Mouse (Mus musculus): ENCODE results near the gene Atxn2. TPM values are rescaled to one million over a fixed set of nuclear protein-coding genes. Genes with fewer than 3 reads are reported as not detected.
"Not testable (repeated sequence)": the region's sequence is repeated elsewhere in the genome, so short reads cannot be mapped to it uniquely, and the experiment has no call there.

Gene Atxn2
- polyA plus RNA-seq, 1 experiment from 2014 or later = 66.8 TPM

GRCm38 (mm10) chr5:121685495-121685894, 25.6 kb upstream of the Atxn2 start:
- Histone ChIP-seq H3K4me3 (ENCODE audit: low read depth, low read length) (no peak overlapping the region), H3K36me3 (ENCODE audit: control insufficient read depth, insufficient read depth, low read length) (peaks cover 11% of the 10 kb centered on the region), H3K4me2 (no peak overlapping the region), H3K4me1 (ENCODE audit: control insufficient read depth, insufficient read depth, low read length) (no peaks in the 10 kb centered on the region), H3K27ac (ENCODE audit: low read depth, low read length) (no peak overlapping the region), H3K9me3 (ENCODE audit: control insufficient read depth, low read length) (no peaks in the 10 kb centered on the region), H3K9ac (ENCODE audit: low read length) (no peak overlapping the region), H3K27me3 (ENCODE audit: control insufficient read depth, insufficient read depth, low read length) (no peaks in the 10 kb centered on the region)
- ATAC-seq (ENCODE audit: low FRiP score) (no peak), DNase-seq (ENCODE audit: low spot score, missing footprints) (no peak)
- WGBS = 91% methylated on average over 6 of the region's 6 CpGs

- H3K36me3 ChIP-seq (ENCODE audit: control insufficient read depth, insufficient read depth, low read length) = peaks cover 11% of the 10 kb centered on the region
- no peaks in the 10 kb centered on the region for H3K4me1 ChIP-seq (ENCODE audit: control insufficient read depth, insufficient read depth, low read length)
- no peak for ATAC-seq (ENCODE audit: low FRiP score)
- H3K9me3 ChIP-seq (ENCODE audit: control insufficient read depth, low read length) = no peaks in the 10 kb centered on the region
- DNase-seq (ENCODE audit: low spot score, missing footprints) = no peak
- H3K27ac ChIP-seq (ENCODE audit: low read depth, low read length) = no peak overlapping the region
- no peak overlapping the region for H3K9ac ChIP-seq (ENCODE audit: low read length)
- WGBS = 80% methylated on average over 15 of the region's 15 CpGs
- no peaks in the 10 kb centered on the region for H3K27me3 ChIP-seq (ENCODE audit: control insufficient read depth, insufficient read depth, low read length)
- no peak overlapping the region for H3K4me2 ChIP-seq
- H3K4me3 ChIP-seq (ENCODE audit: low read depth, low read length) = no peak overlapping the region
Observed at GRCm38 (mm10) chr5:121686113-121686898, 24.8 kb upstream of the Atxn2 start.

DNA sequence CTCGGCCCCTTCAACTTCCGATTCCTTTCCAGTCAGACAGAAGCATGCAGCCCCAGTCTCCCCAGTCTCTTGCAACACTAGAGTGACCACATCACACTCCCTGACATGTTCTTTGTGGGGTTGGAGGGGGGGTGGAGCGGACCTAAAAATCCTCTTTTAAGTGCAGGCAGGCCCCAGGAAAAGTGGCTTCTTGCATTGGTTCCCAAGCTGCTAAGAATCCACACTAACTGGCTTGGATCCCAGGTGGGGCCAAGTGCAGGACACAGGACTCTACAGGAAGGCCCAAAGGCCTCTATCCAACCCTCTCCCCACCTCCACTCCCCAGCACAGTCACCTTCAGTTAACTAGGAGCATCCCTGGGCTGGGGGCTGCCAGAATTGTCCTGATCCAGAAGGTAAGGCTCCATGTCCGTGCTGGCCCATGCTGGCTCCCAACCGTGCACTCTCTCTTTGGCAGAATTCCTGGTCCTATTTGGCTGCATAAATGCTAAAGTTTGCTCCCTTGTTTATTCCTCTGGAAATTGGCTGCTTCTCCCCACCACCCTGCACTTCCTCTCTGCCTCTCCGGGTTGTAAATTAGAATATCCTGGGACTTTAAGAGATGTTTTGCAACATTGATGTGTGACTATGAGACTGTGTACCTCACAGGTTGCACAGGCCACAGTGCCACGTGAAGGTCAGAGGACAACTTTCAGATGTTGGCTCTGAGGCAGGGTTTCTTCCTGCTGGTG, 20.5 kb upstream of the Atxn2 start:
- Histone ChIP-seq H3K4me2 (no peak overlapping the region), H3K4me1 (ENCODE audit: control insufficient read depth, insufficient read depth, low read length) (no peaks in the 10 kb centered on the region), H3K27me3 (ENCODE audit: control insufficient read depth, insufficient read depth, low read length) (no peaks in the 10 kb centered on the region), H3K36me3 (ENCODE audit: control insufficient read depth, insufficient read depth, low read length) (0 out of 2 replicates have a peak, but pooled peaks cover 3% of the 10 kb centered on the region), H3K9me3 (ENCODE audit: control insufficient read depth, low read length) (no peaks in the 10 kb centered on the region), H3K27ac (ENCODE audit: low read depth, low read length) (no peak overlapping the region), H3K9ac (ENCODE audit: low read length) (no peak overlapping the region), H3K4me3 (ENCODE audit: low read depth, low read length) (no peak overlapping the region)
- DNase-seq (ENCODE audit: low spot score, missing footprints) = no peak
- WGBS = 83% methylated on average over 7 of the region's 7 CpGs
- ATAC-seq (ENCODE audit: low FRiP score) = no peak

DNA sequence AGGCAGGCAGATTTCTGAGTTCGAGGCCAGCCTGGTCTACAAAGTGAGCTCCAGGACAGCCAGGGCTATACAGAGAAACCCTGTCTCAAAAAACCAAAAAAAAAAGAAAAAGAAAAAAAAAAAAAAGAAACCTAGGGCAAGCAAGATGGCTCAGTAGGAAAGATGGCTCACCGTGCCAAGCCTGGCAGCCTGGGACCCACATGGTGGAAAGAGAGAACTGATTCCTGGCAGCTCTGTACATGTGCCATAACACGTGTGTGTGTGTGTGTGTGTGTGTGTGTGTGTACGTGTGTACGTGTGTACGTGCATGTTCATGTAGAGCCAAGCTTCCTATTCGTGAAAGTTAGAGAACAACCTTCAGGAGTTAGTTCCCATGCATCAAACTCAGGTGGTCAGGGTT, 19.7 kb upstream of the Atxn2 start:
- not testable (repeated sequence) for DNase-seq (ENCODE audit: low spot score, missing footprints); H3K4me2 ChIP-seq; H3K36me3 ChIP-seq (ENCODE audit: control insufficient read depth, insufficient read depth, low read length); H3K4me1 ChIP-seq (ENCODE audit: control insufficient read depth, insufficient read depth, low read length); H3K9ac ChIP-seq (ENCODE audit: low read length); H3K4me3 ChIP-seq (ENCODE audit: low read depth, low read length); H3K9me3 ChIP-seq (ENCODE audit: control insufficient read depth, low read length); ATAC-seq (ENCODE audit: low FRiP score); H3K27me3 ChIP-seq (ENCODE audit: control insufficient read depth, insufficient read depth, low read length); H3K27ac ChIP-seq (ENCODE audit: low read depth, low read length)
- WGBS = 90% methylated on average over 7 of the region's 7 CpGs

DNA sequence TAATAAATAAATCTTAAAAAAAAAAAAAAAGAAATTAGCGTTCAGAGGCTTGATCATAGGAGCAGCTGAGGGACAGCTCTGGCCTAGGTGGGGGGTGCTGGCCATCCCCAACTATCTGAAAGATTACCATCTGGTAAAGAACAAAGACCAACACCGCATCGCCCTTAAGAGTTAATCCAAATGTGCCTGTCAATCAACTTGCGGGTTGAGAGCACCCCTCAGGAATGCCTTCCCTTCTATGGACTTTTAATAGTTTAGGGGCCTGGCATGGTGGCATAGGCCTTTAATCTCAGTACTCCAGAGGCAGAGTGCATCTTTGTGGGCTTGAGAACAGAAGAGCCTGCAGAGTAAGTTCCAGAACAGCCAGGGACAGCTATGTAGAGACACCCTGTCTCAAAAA, 18.2 kb upstream of the Atxn2 start:
- Histone ChIP-seq H3K36me3 (ENCODE audit: control insufficient read depth, insufficient read depth, low read length) (no peaks in the 10 kb centered on the region), H3K4me3 (ENCODE audit: low read depth, low read length) (no peak overlapping the region), H3K9me3 (ENCODE audit: control insufficient read depth, low read length) (no peaks in the 10 kb centered on the region), H3K27ac (ENCODE audit: low read depth, low read length) (no peak overlapping the region), H3K4me1 (ENCODE audit: control insufficient read depth, insufficient read depth, low read length) (no peaks in the 10 kb centered on the region), H3K9ac (ENCODE audit: low read length) (no peak overlapping the region), H3K4me2 (no peak overlapping the region), H3K27me3 (ENCODE audit: control insufficient read depth, insufficient read depth, low read length) (no peaks in the 10 kb centered on the region)
- WGBS = 85% methylated on average over 4 of the region's 4 CpGs
- no peak for DNase-seq (ENCODE audit: low spot score, missing footprints)
- no peak for ATAC-seq (ENCODE audit: low FRiP score)

DNA sequence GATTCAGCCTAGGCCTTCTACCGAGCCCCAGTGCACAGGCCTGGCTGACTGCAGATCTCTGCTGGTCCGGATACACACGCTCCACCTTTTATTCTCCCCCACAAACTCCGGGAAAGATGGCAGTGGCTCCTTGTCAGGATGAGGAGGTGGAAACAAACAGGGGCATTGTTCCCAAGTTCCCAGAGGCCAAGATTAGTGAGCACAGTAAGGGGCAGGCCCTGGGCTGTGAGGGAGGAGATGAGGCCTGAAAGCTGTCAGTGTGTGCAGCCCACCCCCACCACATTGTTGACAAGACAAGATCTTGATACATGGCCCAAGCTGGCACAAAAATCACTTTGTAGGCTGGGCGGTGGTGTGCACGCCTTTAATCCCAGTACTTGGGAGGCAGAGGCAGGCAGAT, 14.4 kb upstream of the Atxn2 start:
- Histone ChIP-seq H3K9ac (ENCODE audit: low read length) (no peak overlapping the region), H3K4me3 (ENCODE audit: low read depth, low read length) (no peak overlapping the region), H3K9me3 (ENCODE audit: control insufficient read depth, low read length) (no peaks in the 10 kb centered on the region), H3K4me1 (ENCODE audit: control insufficient read depth, insufficient read depth, low read length) (no peaks in the 10 kb centered on the region), H3K27me3 (ENCODE audit: control insufficient read depth, insufficient read depth, low read length) (no peaks in the 10 kb centered on the region), H3K4me2 (no peak overlapping the region), H3K36me3 (ENCODE audit: control insufficient read depth, insufficient read depth, low read length) (no peaks in the 10 kb centered on the region), H3K27ac (ENCODE audit: low read depth, low read length) (no peak overlapping the region)
- ATAC-seq (ENCODE audit: low FRiP score) = no peak
- 54% methylated on average over 6 of the region's 6 CpGs for WGBS
- no peak for DNase-seq (ENCODE audit: low spot score, missing footprints)

- H3K9me3 ChIP-seq (ENCODE audit: control insufficient read depth, low read length) = no peaks in the 10 kb centered on the region
- WGBS = 51% methylated on average over 5 of the region's 5 CpGs
- DNase-seq (ENCODE audit: low spot score, missing footprints) (no peak), ATAC-seq (ENCODE audit: low FRiP score) (no peak)
- no peaks in the 10 kb centered on the region for H3K27me3 ChIP-seq (ENCODE audit: control insufficient read depth, insufficient read depth, low read length)
- H3K4me3 ChIP-seq (ENCODE audit: low read depth, low read length) = no peak overlapping the region
- H3K27ac ChIP-seq (ENCODE audit: low read depth, low read length) = no peak overlapping the region
- peaks cover 4% of the 10 kb centered on the region for H3K4me1 ChIP-seq (ENCODE audit: control insufficient read depth, insufficient read depth, low read length)
- H3K9ac ChIP-seq (ENCODE audit: low read length) = no peak overlapping the region
- H3K4me2 ChIP-seq = no peak overlapping the region
- no peaks in the 10 kb centered on the region for H3K36me3 ChIP-seq (ENCODE audit: control insufficient read depth, insufficient read depth, low read length)
Observed at GRCm38 (mm10) chr5:121699891-121700290, 11.2 kb upstream of the Atxn2 start.

DNA sequence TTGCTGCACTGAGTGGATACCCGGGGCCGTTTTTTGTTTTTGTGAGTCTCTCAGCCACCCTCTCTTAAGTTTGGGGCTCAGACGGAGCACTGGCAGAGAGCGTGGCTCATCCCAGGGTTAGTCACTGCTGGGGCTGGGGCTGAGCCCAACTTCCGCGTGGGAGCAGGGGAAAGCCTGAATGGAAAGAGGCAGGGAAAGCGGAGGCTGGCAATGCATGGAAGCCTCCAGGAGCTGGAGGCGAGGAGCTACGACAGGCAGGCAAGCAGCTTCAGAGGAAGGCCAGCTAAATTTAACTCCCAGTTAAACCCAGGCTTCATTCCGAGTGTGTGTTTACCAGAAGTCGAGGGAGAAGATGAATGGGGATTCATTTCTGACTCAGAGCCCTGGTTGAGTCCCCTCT, 10.6 kb upstream of the Atxn2 start:
- ATAC-seq (ENCODE audit: low FRiP score) = no peak
- Histone ChIP-seq H3K4me3 (ENCODE audit: low read depth, low read length) (no peak overlapping the region), H3K4me1 (ENCODE audit: control insufficient read depth, insufficient read depth, low read length) (peaks cover 5% of the 10 kb centered on the region), H3K27ac (ENCODE audit: low read depth, low read length) (no peak overlapping the region), H3K27me3 (ENCODE audit: control insufficient read depth, insufficient read depth, low read length) (no peaks in the 10 kb centered on the region), H3K9me3 (ENCODE audit: control insufficient read depth, low read length) (no peaks in the 10 kb centered on the region), H3K36me3 (ENCODE audit: control insufficient read depth, insufficient read depth, low read length) (no peaks in the 10 kb centered on the region), H3K9ac (ENCODE audit: low read length) (0 out of 2 replicates have a peak overlapping the region, but pooled peaks have one; percentile 3), H3K4me2 (no peak overlapping the region)
- WGBS = 35% methylated on average over 11 of the region's 11 CpGs
- DNase-seq (ENCODE audit: low spot score, missing footprints) = no peak

DNA sequence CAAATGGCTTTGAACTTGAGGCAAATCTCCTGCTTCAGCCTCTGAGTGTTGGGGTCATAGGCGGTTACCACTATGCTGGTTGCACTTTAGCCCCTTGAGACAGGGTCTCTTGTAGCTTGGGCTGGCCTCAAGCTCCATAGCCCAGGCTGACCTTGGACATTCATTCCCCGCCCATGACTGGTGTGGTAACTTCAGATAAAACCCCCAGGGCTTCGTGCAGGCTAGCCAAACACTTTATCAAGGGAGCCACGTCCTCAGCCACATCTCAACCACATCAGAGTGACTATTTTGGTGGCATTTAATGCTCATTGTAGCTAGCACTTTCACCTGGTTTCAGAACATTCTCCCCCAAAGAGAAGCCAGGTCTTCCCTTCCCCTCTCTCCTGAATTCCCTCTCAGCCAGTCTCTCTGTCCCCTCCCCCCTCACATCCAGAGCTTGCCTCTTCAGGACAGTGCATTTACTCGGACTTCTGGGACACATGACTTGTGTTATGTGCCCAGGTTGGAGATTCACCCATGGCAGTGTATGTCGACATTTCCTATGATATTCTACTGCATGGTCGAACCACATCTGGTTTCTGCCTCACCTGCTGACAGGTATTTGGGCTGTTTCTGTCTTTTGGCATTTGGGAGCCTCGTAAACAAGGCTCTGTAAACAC, 9.9 kb upstream of the Atxn2 start:
- DNase-seq (ENCODE audit: low spot score, missing footprints) (no peak), ATAC-seq (ENCODE audit: low FRiP score) (no peak)
- 56% methylated on average over 8 of the region's 8 CpGs for WGBS
- Histone ChIP-seq H3K4me2 (no peak overlapping the region), H3K4me1 (ENCODE audit: control insufficient read depth, insufficient read depth, low read length) (peaks cover 5% of the 10 kb centered on the region), H3K4me3 (ENCODE audit: low read depth, low read length) (no peak overlapping the region), H3K9me3 (ENCODE audit: control insufficient read depth, low read length) (no peaks in the 10 kb centered on the region), H3K9ac (ENCODE audit: low read length) (no peak overlapping the region), H3K36me3 (ENCODE audit: control insufficient read depth, insufficient read depth, low read length) (no peaks in the 10 kb centered on the region), H3K27me3 (ENCODE audit: control insufficient read depth, insufficient read depth, low read length) (no peaks in the 10 kb centered on the region), H3K27ac (ENCODE audit: low read depth, low read length) (no peak overlapping the region)
